Mouse (Mus musculus) E14TG2a.4 (cell line): ENCODE results near the gene Tfam.

ENCODE experiments used
- H3K27me3 ChIP-seq: 2 replicates; pipeline ENCODE4 v1.6.1; 2014; ENCODE audit warnings: low read length, control low read depth; ENCODE audit not compliant: insufficient read depth
- H3K36me3 ChIP-seq: 2 replicates; pipeline ENCODE4 v1.6.1; 2014; ENCODE audit warnings: low read length, control low read depth; ENCODE audit not compliant: insufficient read depth
- H3K4me1 ChIP-seq: replicated peaks from 2 replicates; pipeline ENCODE4 v1.6.1; 2014; ENCODE audit warnings: low read depth, low read length, control low read depth
- H3K4me3 ChIP-seq: replicated peaks from 2 replicates; pipeline ENCODE4 v1.5.1; 2014; ENCODE audit warnings: mild to moderate bottlenecking, low read length
- H3K9me3 ChIP-seq: 2 replicates; pipeline ENCODE4 v1.6.1; 2014; ENCODE audit warnings: low read length, control low read depth
- CTCF ChIP-seq: conservative IDR thresholded peaks from 2 replicates; pipeline ENCODE4 v1.5.1; 2014; ENCODE audit warnings: low read length
- NANOG ChIP-seq: IDR thresholded peaks from 2 replicates; pipeline ENCODE4 v1.6.1; 2014; ENCODE audit warnings: borderline replicate concordance, low read length, mixed read lengths
- POU5F1 ChIP-seq: IDR thresholded peaks from 2 replicates; pipeline ENCODE4 v1.6.1; 2014; ENCODE audit warnings: low read length, borderline replicate concordance

Gene Tfam

DNA sequence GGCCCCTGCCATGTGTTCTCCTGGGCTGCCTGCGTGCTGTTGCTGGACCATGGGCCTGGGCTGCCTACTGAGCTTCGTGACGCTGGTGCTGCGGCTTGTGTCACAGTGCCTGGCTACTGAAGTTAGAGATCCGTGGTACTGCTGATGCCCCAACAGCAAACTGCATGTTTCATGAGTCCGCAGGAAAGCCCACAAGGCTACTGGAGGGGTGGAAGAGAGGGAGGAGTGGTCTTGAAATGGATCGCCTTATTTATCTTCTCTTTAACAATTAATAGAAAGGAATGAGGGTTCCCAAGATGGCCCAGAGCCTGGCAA lies at the start of gene Tfam:
Tfam (minus strand) TSS at position 41 of the 315 bp plus-strand sequence.
- no peak for TF ChIP-seq NANOG
- no peak for TF ChIP-seq CTCF
- no peak for TF ChIP-seq POU5F1
- H3K4me3 ChIP-seq, result peak within 1 kb of the TSS; percentile 94
- no peaks in the 10 kb centered on the region for H3K27me3 ChIP-seq
- no peaks in the 10 kb centered on the region for H3K9me3 ChIP-seq
- peaks cover 40% of the 10 kb centered on the region for H3K4me1 ChIP-seq
- peaks cover 33% of the 10 kb centered on the region for H3K36me3 ChIP-seq

DNA sequence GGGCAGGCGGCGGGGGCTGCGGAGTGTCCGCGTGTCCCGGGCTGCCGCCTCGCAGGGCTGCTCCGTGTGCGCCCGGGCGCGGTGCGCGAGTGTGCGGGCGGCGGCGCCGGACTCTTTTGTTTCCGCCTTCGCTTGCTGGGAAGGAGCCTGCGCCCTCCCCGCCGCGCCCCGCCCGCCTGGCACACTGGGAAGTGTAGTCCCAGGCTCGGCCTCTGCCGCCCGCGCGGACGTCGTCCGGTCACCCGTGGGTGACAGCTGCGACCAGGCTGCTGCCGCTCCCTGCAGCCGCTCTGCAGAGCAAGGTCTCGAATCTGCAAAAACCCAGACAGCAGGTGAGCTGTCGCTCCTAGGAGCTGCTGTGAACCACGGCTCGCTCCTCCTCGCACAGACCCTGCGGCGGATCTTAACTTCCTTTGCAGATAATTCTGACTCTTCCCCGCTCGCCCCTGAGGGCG lies 47.1 kb upstream of the Tfam start, which contains the start of gene Ube2d1:
Ube2d1 (minus strand) TSS at position 137 of the 455 bp plus-strand sequence.
- Histone ChIP-seq H3K4me1 (peaks cover 32% of the 10 kb centered on the region), H3K9me3 (no peaks in the 10 kb centered on the region), H3K36me3 (peaks cover 5% of the 10 kb centered on the region; the same call in 1 of the 2 replicates), H3K4me3 (peak within 1 kb of the TSS; percentile 96), H3K27me3 (peaks cover 33% of the 10 kb centered on the region)
- TF ChIP-seq POU5F1 (no peak), NANOG (no peak), CTCF (no peak)

DNA sequence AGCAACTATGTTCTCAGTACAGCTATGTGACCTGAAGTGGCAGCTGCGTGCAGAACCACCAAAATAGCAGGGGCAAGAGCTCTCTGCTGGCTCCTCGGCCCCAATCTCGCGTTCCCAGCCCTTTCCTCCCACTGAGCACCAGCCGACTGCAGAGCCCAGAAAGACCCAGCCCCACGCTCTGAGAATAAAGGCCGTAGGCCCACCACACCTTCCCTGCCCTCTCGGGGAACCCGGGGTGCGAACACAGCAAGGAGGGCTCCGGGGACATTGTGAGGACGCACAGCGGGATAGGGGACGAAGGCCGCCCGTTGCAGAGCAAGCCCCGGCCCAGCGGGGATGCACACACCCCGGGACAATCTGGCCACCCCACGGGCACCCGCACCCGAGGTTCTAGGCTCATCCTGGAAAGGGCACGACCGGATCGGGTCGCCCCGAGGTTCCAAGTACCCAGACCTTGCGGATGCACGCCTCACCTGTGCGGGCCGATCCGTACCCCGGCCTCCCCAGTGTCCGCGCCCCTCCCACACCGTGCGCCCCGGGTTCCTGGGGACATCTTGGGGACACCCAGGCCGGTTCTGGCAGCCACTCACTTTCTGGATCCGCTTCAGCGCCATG lies 46.5 kb upstream of the Tfam start:
- H3K36me3 ChIP-seq, result peaks cover 5% of the 10 kb centered on the region; the same call in 1 of the 2 replicates
- no peak for TF ChIP-seq NANOG
- no peak for TF ChIP-seq CTCF
- H3K4me1 ChIP-seq, result peaks cover 32% of the 10 kb centered on the region
- peaks cover 33% of the 10 kb centered on the region for H3K27me3 ChIP-seq
- no peaks in the 10 kb centered on the region for H3K9me3 ChIP-seq
- peak overlapping the region; percentile 96 for H3K4me3 ChIP-seq

DNA sequence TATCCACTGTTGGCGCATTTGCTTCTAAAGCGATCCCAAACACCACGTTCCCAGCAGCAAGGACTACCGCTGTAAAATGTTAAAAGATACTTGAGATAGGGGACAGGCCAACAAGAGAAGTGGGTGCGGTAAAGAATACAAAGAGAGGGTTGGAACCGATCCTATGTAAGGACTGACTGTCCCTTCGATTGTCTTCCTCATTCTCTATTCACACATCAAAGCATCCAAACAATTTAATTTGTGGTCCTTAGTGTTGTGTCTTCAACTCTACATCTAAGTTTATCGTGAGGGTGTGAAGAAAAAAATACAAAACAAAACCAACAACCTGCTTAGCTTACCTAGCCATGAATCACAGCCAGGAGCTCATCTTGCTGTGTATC lies 46.0 kb upstream of the Tfam start:
- TF ChIP-seq CTCF, result no peak
- TF ChIP-seq NANOG, result no peak
- TF ChIP-seq POU5F1, result no peak
- Histone ChIP-seq H3K36me3 (peaks cover 5% of the 10 kb centered on the region; the same call in 1 of the 2 replicates), H3K9me3 (no peaks in the 10 kb centered on the region), H3K4me1 (peaks cover 32% of the 10 kb centered on the region), H3K4me3 (peak overlapping the region; percentile 96), H3K27me3 (peaks cover 33% of the 10 kb centered on the region)

DNA sequence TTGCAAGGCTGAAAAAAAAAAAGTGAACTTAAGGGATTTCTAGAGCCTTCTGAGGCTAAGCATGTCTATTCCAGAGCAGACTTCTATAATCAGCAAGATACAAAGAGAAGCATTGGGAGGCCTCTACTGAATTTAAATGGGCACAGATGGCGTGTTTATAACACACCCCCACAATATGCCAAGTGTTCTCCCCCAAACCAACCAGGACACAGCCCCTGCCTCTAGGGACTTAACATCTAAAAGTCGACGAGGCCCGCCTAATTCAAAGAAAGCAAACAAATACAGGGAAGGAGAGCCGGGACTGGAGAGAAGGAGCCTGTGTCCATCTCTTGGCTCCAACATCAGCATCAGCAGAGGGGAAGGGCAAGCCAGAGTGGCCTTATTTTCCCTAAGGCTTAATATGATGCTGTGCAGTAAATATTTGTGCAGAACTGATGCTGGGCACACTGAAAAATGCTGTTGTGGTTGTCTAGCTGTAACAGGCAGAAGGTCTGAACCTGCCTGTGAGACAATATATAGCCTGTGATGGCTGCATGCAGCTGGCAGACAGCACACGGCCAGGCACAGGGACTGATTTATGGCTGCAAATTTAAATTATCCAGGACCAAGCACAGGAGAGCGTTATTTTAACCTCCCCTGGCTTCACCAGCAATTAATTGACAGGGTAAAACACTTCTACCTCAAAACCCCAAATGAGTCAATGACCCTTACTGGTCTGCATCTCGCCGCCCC lies 35.1 kb upstream of the Tfam start:
- Histone ChIP-seq H3K36me3 (0 out of 2 replicates have a peak, but pooled peaks cover 4% of the 10 kb centered on the region), H3K27me3 (no peaks in the 10 kb centered on the region), H3K9me3 (no peaks in the 10 kb centered on the region), H3K4me1 (peaks cover 20% of the 10 kb centered on the region), H3K4me3 (no peak overlapping the region)
- TF ChIP-seq CTCF, result no peak
- no peak for TF ChIP-seq NANOG
- no peak for TF ChIP-seq POU5F1

DNA sequence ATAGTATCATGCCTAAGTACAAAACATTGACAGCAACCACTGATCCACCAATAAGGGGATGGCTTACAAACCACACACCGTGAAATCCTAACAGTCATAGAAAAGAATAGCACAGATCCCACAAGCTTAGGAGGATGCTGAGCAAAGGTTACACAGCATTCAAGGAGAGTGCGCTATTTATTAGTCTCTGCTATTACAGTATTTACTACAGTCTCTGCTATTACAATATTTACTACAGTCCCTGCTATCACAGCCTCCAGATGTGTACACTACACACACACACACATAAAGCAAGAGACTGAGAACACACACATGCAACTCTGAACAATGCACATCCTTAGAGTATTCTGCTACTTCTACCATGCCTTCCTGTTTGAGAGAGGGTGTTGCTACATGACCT lies 29.9 kb upstream of the Tfam start:
- TF ChIP-seq NANOG (no peak), CTCF (no peak), POU5F1 (no peak)
- Histone ChIP-seq H3K36me3 (no peaks in the 10 kb centered on the region), H3K4me3 (no peak overlapping the region), H3K9me3 (no peaks in the 10 kb centered on the region), H3K27me3 (no peaks in the 10 kb centered on the region), H3K4me1 (peaks cover 24% of the 10 kb centered on the region)

DNA sequence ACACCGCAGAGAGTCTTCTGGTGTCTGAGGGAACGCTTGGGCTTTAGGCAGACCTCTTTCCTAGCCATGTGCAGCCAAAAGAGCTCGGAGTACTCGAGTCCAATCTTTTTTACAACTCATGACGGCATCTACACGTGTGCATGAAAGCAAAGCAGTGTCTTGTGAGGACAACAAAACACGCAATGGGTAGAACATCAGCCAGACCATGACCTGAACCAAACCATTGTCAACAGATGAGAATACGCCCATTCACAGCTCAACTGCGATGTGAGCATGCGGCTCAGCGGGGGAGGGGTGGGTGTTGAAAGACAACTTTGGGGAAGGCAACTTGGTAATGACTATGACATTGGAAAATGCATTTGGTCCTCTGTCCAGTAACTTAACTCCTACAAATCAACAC lies 29.4 kb upstream of the Tfam start:
- H3K27me3 ChIP-seq, result no peaks in the 10 kb centered on the region
- no peak overlapping the region for H3K4me3 ChIP-seq
- TF ChIP-seq POU5F1 (no peak), CTCF (no peak), NANOG (no peak)
- H3K9me3 ChIP-seq, result no peaks in the 10 kb centered on the region
- H3K36me3 ChIP-seq, result no peaks in the 10 kb centered on the region
- peaks cover 23% of the 10 kb centered on the region for H3K4me1 ChIP-seq

DNA sequence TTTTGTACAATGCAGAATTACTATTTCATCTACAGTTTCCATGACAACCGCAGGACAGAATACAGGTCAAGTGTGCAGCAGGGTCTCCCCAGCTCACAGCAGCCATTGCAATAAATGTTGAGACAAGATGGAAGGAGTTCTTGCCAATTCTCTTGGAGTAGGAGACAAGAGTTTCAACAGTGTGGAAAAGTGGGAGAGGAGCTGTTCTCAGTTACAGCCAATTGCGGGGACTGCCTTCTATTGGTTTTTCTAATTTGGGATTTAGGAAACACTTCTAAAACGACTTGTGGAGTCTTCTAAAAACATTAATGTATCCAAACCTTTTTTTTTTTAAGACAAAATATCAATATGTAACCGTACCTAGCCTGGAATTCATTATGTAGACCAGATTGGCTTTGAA lies 27.0 kb upstream of the Tfam start:
- TF ChIP-seq CTCF (no peak), POU5F1 (no peak), NANOG (no peak)

More for the DNA sequence above, 27.0 kb upstream of the Tfam start:
- peaks cover 11% of the 10 kb centered on the region for H3K36me3 ChIP-seq
- H3K9me3 ChIP-seq, result no peaks in the 10 kb centered on the region
- H3K4me3 ChIP-seq, result no peak overlapping the region
- H3K27me3 ChIP-seq, result no peaks in the 10 kb centered on the region
- H3K4me1 ChIP-seq, result peaks cover 23% of the 10 kb centered on the region
